Mouse (Mus musculus) cerebellum, postnatal 36 days (tissue): ENCODE measurements around the gene Ccdc27.

ENCODE experiments used
- DNase-seq, 2 experiments: peaks; one replicate each; pipeline ENCODE4 v3.0.0; 2021 to 2022; ENCODE audit warnings: mixed read lengths in 2 of 2

Ccdc27 gene

DNA sequence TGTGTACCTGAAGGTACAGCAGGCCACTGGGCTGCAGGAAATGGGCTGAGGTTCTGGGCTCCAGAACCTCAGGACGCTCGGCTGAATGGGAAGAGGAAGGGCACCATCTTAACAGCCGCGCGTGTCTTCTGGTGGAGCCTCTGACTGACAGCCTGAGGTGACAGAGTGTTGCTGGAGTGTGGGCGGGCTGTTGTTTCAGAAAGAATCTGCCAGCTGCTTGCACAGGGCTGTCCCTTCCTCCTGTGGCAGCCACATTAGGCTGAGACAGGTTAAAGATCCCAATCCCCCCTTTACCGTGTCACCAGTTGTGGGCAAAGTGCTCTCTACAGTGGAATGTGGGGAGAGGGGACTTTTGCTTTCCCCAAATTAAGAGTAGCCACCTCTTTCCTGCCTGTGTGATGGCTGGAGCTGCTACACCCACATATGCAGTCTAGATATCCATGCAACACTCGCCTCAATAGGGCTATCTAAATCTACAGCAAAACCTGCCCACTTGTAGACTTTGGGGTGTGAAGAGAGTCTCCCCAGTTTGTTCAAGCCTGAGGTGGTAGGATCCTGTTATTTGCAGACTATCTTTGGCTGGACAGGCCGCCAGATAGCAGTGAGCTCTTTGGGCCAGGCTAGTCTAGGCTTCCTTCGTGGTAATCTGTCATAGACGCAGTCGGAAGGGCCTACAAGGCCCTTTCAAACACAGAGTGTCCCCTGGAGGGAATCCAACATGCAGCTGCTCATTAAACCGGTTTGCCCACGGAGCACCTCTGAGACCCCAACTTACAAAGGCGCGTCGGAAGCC, 17.6 kb downstream of the Ccdc27 start:
- no peak for DNase-seq

DNA sequence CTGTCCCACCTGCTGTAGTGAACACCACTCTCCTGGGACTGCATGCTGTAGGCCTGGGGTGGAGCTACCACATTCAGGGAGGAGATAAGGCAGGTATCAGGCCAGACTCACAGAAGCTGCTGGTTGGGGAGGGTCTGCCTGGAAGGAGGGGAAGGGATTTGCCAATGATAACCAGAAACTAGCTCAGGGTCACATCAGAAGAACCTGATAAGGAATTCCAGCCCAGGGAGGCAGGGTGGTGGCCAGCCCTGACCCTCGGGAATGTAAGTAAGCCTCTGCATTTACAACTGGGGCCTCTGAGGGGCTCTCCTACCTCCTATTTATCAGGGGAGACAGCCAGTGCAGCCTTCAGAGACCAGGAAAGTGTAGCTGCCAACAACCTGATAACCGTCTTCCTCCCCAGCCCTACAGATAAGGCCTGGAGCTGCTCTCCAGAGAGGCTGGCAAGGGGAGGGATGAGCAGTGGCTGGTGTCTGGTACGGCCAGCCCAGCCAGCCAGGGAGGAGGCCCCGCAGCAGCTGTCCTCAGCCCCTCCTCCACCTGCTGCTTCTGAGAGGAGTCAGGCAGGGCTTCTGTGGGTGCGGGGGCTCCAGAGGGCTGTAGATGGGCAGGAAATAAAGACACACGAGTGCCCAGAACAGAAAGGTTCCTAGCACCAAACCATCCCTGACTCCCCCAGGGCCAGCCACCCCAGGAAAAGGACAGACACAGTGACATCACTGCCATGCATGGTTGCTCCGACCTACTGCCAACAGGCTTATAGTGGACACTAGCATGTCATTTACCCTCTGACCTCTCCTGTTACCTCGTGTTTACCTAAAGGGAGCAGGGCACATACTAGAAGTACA, 18.5 kb downstream of the Ccdc27 start:
- no peak for DNase-seq

DNA sequence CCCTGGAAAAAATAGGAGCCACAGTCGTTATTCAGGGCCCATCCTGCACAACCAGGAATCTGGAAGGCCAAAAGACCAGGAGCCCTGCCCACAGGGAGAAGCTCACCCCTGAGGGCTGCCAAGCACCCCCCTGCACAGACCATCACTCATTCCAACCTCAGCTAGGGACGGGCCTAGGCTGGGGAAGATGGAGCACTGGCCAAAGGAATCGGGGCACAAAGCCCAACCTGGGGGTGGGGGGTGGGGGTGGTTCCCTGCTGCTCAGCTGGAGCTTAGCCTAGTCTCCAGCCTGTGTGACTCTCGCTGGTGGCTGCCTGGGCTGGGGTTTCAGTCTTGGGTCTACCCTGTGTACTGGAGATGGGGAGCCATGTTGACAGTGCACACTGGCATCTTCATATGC, 19.6 kb downstream of the Ccdc27 start:
- DNase-seq, result no peak

DNA sequence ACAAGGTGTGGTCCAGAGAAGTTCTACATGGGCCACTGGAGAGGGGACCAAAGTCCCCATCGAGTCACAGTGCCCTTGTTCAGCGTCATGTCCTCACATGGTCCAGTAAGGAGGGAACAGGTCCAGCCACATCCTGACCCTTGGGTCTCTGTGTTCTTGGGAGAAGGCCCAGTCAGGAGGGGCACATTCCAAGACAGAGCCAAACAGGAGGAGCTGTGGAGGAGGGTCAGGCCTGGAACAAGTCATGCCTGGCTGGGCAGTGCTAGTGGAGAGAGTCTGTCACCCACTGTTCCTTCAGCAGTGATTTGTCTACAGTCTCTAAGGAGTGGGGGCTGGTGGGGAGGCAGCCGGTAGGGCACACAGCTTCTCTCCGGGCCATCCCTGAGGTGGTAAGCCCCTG, 20.1 kb downstream of the Ccdc27 start:
- DNase-seq, result no peak

DNA sequence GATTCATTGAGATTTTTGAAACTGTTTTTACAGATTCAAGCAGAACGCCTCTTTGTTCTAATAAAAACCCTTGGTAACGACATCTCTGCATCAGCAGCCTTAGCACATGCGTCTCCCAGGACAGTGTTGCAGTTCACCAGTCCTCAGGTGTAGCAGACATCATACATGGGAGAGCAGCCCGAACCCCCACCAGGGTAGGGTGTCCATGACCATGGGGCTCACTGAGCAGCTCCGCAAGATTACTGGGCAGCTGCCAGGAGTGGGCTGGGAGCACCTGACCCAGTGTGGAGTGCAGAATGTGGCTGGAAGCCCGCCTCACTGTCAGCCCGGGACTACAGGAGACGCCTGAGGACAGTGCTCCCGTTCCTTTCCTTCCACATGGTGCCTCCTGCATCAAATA, 21.0 kb downstream of the Ccdc27 start:
- DNase-seq, result no peak

DNA sequence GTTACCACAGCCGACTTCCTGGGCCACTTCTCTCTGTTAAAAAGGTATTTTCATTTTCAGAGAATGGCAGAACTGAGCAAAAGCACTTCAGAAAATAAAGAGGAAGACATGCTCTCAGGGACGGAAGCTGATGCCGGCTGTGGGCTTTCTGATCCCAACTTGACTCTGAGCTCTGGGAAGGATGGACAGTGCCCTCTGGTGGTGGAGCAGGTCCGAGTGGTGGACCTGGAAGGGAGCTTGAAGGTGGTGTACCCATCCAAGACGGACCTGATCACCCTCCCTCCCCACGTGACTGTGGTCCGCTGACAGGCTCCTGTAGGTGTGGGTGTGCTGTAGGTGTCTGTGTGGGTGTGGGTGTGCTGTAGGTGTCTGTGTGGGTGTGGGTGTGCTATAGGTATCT, 22.9 kb downstream of the Ccdc27 start:
- peak in 1 of 2 experiments; percentile 46 for DNase-seq

DNA sequence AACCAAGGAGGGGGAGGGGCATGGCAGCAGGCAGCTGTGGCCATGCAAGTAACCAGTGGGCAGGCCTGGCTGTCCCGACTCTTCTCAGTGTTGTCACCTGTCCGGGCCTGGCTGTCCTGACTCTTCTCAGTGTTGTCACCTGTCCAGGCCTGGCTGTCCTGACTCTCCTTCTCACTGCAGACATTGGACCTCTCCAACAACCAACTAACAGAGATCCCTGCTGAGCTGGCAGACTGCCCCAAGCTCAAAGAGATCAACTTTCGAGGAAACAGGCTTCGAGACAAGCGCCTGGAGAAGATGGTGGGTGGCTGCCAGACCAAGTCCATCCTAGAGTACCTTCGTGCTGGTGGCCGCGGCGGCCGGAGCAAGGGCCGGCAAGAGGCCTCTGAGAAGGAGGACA, 27.0 kb downstream of the Ccdc27 start:
- no peak for DNase-seq

DNA sequence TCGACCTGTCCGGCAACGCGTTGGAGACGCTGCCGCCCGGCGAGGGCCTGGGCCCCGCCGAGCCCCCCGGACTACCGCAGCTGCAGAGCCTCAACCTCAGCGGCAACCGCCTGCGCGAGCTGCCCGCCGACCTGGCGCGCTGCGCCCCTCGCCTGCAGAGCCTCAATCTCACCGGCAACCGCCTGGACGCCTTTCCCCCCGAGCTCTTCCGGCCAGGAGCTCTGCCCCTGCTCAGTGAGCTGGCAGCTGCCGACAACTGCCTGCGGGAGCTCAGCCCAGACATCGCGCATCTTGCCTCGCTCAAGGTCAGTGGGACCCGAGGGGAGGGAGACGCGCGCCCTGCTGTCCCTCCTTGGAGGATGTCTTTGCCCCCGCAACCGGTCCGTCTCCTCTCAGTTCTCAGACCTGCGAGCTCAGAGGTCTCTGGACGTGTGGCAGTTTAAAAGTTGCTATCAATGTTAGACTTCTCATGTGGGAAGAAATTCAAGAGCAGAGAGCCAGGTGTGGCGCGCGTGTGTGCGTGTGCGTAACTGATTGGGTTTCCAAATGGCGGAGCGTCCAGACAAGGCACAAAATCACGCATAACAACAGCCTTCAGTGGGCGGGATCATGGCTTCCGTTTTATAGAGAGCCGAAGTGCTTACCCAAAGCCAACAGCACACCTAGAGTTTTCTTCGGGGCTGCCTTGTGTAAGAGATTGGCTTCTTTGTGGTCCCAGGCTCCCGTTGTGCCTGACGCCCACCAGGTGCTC, 30.2 kb downstream of the Ccdc27 start:
- DNase-seq, result no peak

DNA sequence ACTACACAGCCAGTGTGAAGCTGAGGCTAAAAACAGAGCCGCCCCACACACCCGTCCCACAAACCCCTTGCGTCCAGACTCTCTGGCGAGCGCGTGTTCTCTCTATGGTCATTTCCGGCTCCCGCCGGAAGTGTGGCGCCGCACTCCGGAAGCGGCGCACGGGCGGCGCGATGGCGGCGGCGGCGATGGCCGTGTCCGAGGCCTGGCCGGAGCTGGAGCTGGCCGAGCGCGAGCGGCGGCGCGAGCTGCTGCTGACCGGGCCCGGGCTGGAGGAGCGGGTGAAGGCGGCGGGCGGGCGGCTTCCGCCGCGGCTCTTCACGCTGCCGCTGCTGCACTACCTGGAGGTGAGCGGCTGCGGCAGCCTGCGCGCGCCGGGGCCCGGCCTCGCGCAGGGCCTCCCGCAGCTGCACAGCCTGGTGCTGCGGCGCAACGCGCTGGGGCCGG, 30.8 kb downstream of the Ccdc27 start, which contains the start of gene Lrrc47:
Gene Lrrc47 (plus strand): TSS at position 86 of the 444 bp plus-strand sequence.
- DNase-seq, result peak; percentile 85 to 88

DNA sequence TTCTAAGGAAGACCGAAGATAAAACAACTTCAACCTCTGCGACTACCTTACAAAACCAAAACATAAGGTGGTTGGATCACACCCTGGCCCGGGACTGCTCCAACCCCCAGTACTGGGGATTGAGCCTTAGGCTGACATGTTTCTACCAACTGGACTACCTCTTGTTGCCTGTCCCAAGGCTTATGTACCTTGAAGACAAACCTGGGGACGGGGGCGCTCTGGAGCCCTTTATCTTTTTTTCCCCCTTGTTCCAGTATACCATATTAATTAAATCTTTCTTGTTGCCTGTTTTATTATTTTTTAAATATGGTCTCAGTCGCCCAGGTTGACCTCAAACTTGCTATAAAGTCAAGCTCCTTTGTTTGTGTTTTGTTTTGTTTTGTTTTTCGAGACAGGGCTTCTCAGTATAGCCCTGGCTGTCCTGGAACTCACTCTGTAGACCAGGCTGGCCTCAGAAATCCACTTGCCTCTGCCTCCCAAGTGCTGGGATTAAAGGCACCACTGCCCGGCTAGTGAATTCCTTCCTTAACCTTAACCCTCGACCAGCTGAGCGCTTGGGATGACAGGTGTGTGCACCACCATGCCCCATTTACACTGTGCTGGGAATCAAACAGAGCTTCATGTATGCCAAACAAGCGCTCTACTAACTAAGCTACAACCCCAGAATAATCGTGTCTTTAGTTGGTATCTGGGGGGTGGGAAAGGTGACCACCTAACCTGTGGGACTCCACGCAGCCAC, 31.4 kb downstream of the Ccdc27 start:
- DNase-seq, result no peak

DNA sequence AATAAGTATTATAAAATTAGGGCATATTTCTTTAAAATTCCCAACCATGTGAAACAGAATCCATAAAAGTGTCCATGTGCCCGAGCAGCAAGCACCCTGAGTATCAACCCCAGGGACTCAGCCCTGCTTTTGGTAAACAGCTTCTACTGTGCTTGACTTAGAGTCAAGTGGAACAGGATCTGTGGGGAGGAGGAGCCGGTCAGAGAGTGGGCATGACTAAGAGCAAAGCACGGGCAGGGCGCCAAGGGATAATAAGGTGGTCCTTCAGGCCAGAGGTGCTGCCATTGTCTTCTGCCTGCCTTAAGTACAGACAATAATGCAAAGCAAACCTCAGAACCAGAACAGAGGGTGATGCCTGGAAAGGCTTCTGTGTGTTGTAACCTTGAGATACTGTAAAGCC, 34.7 kb downstream of the Ccdc27 start:
- no peak for DNase-seq

DNA sequence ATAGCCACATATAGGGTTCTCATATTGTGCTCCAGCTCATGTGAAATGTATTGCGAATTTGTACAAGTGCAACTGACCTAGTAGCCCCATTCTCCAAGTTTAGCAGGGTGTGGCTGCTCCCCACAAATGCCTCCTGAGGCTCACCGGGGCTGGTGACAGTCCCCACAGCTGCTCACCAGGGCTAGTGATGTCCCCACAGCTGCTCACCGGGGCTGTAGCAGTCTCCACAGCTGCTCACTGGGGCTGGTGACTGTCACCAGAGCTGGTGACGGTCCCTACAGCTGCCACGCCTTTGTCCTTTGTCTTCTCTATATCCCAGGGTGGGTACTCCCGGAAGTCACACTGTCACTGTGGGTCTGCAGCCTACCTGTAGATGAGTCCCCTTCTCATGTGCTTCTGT, 36.2 kb downstream of the Ccdc27 start:
- DNase-seq, result no peak

DNA sequence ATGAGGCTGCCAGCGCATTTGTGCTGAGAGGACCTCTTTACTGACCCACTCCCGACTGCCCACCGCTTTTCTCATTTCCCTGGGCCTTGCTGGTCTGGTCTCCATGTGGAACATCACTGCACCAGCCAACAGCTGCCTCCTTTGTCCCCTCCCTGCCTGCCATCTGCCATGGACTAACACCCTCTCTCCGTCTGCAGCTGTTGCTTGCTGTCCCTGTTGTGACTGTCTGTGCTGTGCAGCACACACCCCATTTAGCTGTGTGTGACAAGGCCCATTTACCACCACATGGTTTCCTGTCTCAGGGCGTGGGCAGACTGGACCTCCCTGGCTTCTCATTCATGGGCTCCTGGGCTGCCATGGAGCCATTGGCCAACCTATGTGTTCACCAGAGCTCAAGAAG, 37.0 kb downstream of the Ccdc27 start:
- DNase-seq, result no peak

DNA sequence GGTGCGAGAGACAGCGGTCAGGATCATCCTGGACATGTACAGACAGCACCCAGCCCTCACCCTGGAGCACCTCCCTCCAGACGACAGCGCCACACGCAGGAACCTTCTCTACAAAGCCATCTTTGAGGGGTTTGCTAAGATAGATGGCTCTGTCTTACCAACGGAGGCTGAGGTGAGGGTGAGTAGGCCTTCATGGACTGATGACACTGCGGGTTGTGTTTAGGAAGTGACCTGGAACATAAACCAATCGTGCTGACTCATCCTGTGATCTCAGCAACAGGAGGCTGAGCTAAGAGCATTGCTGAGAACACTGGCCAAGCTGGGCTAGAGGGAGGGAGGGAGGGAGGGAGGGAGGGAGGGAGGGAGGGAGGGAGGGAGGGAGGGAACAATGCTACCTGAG, 49.0 kb downstream of the Ccdc27 start:
- DNase-seq, result no peak

DNA sequence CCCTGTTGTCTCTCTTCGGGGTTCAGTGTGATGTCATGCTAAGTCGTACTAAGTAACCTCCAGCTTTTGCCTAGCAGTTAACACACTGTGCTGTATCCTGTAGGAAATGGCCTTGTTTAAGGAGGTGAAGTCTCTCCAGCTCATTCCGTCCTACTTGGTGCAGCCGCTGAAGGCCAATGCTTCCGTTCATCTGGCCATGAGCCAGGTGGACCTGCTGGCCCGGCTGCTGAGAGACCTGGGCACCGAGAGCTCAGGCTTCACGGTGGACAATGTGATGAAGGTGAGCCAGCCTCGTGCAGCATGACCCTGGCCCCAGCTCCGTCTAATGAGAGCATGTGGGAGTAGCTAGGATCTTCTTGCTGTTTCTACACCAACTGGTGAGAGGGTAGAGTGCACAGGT, 49.8 kb downstream of the Ccdc27 start:
- DNase-seq, result peak; percentile 17 to 32

DNA sequence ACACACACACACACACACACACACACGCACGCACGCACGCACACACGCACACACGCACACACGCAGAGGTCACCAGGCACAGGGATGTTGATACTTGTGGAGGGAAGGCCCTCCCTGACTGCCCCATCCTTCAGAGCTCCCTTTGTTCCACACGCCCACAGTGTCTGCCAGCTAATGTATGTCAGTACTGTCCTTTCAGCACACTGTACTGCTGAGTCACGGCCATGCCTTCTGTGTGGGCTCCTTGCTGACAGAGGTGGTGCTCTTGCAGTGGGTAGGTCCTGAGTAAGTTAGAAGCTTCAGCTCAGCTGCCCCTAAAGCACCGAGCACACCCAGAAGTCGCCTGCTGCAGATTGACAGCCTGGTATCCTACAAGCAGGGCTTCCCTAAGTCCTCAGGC, 62.0 kb downstream of the Ccdc27 start:
- no peak for DNase-seq

DNA sequence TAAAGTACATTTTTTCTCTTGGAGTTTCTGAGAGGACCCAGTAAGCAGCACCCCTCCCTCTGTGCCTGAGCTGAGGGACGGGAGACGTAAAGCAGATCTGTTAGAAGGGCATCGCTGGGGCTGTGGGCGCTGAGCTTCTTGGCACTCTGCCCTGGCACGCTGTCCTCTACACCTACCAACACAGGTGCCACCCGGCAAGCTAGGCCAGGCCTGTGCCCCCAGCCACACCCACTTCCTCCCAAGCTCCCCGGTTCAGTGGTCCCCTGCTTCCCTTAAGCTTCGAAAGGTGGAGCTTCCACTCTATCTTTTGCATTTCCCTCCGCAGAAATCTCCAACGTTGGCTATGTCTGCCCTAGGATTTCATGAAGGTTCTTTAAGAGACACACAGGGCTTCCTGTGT, 63.2 kb downstream of the Ccdc27 start:
- no peak for DNase-seq
